Mouse (Mus musculus) kidney, adult 2 months (tissue): ENCODE results near the gene Tmem54. TPM values are rescaled to one million over a fixed set of nuclear protein-coding genes. Genes with fewer than 3 reads are reported as not detected.
A peak's percentile ranks its signal among the peaks of the same experiment; 100 is the strongest.

Experiments used
- DNase-seq: peaks from one replicate; pipeline ENCODE4 v3.0.0; 2021
- H3K27ac ChIP-seq: fragments of 200-500 bp; 2 replicates; pipeline ENCODE4 v1.5.1; 2012; ENCODE audit warnings: low read depth, low read length, control low read depth, inconsistent platforms; ENCODE audit not compliant: insufficient read depth
- H3K27me3 ChIP-seq: fragments of 200-500 bp; replicated peaks from 2 replicates; pipeline ENCODE4 v1.6.1; 2012; ENCODE audit warnings: mild to moderate bottlenecking, moderate library complexity, low read length, inconsistent platforms; ENCODE audit not compliant: control insufficient read depth, insufficient read depth
- H3K36me3 ChIP-seq: fragments of 200-500 bp; 2 replicates; pipeline ENCODE4 v1.6.1; 2012; ENCODE audit warnings: mild to moderate bottlenecking, moderate library complexity, low read length, inconsistent platforms; ENCODE audit not compliant: control insufficient read depth, insufficient read depth
- H3K4me1 ChIP-seq: fragments of 200-500 bp; 2 replicates; pipeline ENCODE4 v1.6.1; 2011; ENCODE audit warnings: low read length; ENCODE audit not compliant: control insufficient read depth, insufficient read depth
- H3K4me3 ChIP-seq: fragments of 200-500 bp; 2 replicates; pipeline ENCODE4 v1.5.1; 2011; ENCODE audit warnings: mild to moderate bottlenecking, low read depth, low read length, control low read depth; ENCODE audit not compliant: insufficient read depth
- CTCF ChIP-seq: fragments of 200-500 bp; conservative IDR thresholded peaks from 2 replicates; pipeline ENCODE4 v1.5.1; 2011; ENCODE audit warnings: low read depth, mild to moderate bottlenecking, control low read depth, low read length, moderate library complexity, mixed read lengths; ENCODE audit not compliant: insufficient read depth, insufficient read length
- POLR2A ChIP-seq: fragments of 200-500 bp; IDR thresholded peaks from one replicate; pipeline ENCODE4 v1.6.1; 2011; ENCODE audit warnings: low read depth, low read length, control low read depth
- WGBS: fragments of 180-500 bp; shearing (Covaris S2); methylation state at CpG from one replicate; pipeline ENCODE4 v1.1.7; 2018; 5-methylcytosine and 5-hydroxymethylcytosine counted together
- polyA plus RNA-seq: library from polyadenylated mRNA; depleted of rRNA; stranded (reverse); fragments of >200 nt; gene quantifications from 2 replicates; pipeline ENCODE4 v1.2.3, GENCODE M21; 2012

Tmem54 gene
- polyA plus RNA-seq, 1 experiment, result 9.9 TPM

DNA sequence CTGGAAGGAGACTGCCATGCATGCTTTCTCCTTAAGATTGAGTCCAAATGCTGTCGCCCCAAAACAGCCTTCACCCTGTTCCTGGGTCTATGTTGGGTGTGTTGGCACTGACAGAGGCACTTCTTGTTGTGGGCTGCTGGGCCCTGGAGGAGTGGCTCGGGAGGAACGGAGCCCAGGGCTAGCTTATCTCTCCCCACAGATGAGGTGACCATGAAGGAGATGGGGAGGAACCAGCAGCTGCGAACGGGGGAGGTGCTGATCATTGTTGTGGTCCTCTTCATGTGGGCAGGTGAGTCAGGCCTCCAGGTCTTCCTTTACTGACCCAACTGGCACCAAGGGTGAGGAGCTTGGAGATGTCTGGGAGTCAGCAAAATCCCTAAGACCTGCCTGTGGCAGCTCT lies 34.3 kb downstream of the Tmem54 start:
- H3K36me3 ChIP-seq, result no peaks in the 10 kb centered on the region
- WGBS, result 92% methylated on average over 5 of the region's 5 CpGs
- no peak overlapping the region for H3K27ac ChIP-seq
- TF ChIP-seq POLR2A, result no peak
- TF ChIP-seq CTCF, result no peak
- H3K4me1 ChIP-seq, result no peaks in the 10 kb centered on the region
- no peaks in the 10 kb centered on the region for H3K27me3 ChIP-seq
- DNase-seq, result no peak
- no peak overlapping the region for H3K4me3 ChIP-seq

DNA sequence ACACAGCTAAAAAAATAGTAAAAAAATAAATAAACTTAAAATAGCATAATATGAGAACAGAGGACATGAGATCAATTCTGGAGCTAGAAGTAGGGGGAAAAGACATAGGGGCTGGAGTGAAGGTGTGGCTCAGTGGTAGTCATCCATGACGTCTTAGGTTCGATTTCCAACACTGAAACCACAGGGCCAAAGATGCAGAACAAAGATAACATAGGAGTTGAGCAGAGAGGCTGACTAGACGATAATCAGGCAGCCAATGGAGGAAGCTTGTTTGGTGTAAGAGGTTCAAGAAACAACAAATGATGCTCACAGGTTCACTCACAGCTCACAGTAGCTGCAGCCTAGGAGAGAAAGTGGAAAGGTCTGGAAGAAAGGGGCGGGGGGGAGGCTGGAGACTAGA lies 35.5 kb downstream of the Tmem54 start:
- Histone ChIP-seq H3K36me3 (no peaks in the 10 kb centered on the region), H3K27me3 (no peaks in the 10 kb centered on the region), H3K4me3 (no peak overlapping the region), H3K4me1 (no peaks in the 10 kb centered on the region), H3K27ac (no peak overlapping the region)
- DNase-seq, result no peak
- TF ChIP-seq CTCF (no peak), POLR2A (no peak)
- WGBS, result 66% methylated on average over 4 of the region's 4 CpGs

DNA sequence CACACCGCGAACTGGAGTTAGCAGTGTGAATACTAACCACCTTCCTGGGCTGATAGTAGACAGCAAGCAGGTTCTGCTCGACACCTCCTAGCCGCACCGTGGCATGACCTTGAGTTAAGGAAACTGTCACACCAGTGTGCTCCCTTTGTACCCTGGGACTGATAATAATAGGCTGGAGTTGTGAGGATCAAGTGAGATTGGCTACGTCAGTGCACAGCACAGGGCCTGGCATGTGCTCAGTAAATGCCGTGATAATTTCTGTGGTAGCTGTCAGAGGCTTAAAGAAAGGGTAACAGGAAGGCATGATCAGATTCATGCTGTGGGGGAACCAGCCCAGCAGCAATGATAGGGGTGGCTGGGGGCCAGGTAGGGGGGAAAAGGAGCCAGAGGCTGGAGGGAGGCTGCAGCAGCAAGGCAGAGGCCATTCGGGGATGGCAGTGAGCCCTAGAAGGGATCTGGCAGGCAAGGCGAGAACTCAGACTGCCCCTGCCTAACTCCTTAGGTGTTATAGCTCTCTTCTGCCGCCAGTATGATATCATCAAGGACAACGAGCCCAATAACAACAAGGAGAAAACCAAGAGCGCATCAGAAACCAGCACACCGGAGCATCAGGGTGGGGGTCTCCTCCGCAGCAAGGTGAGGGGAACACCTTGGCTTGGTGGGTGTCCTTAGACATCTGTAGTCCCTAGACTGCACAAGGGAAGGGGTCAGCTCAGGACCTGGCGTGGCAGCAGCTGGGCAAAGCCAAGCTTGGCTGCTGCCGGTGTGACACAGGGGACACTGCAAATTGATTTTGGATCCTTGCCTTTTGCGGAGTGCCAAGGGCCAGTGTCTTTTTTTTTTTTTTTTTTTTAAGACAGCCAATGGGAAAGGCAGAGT lies 36.5 kb downstream of the Tmem54 start:
- DNase-seq, result peak; percentile 18
- H3K27ac ChIP-seq, result no peak overlapping the region
- no peaks in the 10 kb centered on the region for H3K27me3 ChIP-seq
- TF ChIP-seq CTCF (no peak; the same call in 1 of the 2 replicates), POLR2A (no peak)
- H3K4me1 ChIP-seq, result no peaks in the 10 kb centered on the region
- no peak overlapping the region for H3K4me3 ChIP-seq
- WGBS, result 80% methylated on average over 17 of the region's 17 CpGs
- no peaks in the 10 kb centered on the region for H3K36me3 ChIP-seq

DNA sequence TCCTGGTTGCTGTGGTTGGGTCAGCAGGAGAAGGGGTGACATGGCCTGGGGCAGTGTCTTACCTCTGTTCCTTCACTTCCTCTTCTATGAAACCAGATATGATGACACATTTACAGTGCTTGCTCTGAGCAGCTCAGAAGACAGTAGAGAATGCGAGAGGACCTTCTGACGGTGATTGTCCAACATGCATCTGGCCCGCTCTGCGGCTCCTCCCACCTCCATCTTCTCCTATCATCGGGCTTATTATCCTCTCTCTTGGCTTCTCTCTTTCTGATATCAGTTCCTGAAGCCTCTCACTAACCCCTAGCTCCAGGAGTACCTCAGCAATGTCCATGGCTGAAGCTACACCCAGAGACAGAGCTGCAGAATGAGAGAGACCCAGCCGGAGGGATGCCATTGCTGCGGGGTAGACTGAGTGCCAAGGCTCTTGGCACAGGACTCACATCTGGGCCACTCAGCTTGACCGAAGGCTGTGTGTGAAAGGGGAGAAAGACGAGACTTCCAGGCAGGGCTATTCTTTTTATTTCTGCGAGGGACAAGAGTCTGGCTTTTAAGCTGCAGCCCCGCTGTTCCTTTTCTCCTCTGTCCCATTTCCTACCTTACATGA lies 37.2 kb downstream of the Tmem54 start:
- H3K4me3 ChIP-seq, result no peak overlapping the region
- no peaks in the 10 kb centered on the region for H3K4me1 ChIP-seq

DNA sequence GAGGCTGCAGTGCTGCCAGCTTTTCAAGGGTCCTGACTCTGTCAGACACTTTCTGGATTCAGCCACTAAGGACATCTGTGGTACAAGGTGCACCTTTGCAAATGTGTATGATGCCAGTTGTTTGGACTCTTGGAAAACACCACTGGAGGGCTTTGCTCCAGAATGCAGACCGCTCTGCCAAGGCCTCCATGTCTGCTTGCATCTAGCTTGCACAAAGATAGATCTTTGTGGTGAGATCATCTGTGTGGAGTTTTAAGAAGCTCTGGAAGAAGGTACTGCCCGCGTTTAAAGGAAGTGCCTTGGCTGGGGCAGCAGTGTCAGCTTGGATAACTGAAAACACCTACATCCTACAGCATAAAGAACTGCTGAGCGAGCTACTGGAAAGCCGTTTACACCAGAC lies 38.2 kb downstream of the Tmem54 start:
- H3K4me1 ChIP-seq, result no peaks in the 10 kb centered on the region
- DNase-seq, result no peak
- H3K36me3 ChIP-seq, result no peaks in the 10 kb centered on the region
- H3K27ac ChIP-seq, result no peak overlapping the region
- no peaks in the 10 kb centered on the region for H3K27me3 ChIP-seq
- 83% methylated on average over 5 of the region's 5 CpGs for WGBS
- no peak overlapping the region for H3K4me3 ChIP-seq
- TF ChIP-seq CTCF (no peak), POLR2A (no peak)

More for the DNA sequence above, 37.2 kb downstream of the Tmem54 start:
- TF ChIP-seq CTCF (no peak), POLR2A (no peak)
- 85% methylated on average over 11 of the region's 11 CpGs for WGBS
- no peak for DNase-seq
- Histone ChIP-seq H3K36me3 (no peaks in the 10 kb centered on the region), H3K27ac (no peak overlapping the region), H3K27me3 (no peaks in the 10 kb centered on the region)

DNA sequence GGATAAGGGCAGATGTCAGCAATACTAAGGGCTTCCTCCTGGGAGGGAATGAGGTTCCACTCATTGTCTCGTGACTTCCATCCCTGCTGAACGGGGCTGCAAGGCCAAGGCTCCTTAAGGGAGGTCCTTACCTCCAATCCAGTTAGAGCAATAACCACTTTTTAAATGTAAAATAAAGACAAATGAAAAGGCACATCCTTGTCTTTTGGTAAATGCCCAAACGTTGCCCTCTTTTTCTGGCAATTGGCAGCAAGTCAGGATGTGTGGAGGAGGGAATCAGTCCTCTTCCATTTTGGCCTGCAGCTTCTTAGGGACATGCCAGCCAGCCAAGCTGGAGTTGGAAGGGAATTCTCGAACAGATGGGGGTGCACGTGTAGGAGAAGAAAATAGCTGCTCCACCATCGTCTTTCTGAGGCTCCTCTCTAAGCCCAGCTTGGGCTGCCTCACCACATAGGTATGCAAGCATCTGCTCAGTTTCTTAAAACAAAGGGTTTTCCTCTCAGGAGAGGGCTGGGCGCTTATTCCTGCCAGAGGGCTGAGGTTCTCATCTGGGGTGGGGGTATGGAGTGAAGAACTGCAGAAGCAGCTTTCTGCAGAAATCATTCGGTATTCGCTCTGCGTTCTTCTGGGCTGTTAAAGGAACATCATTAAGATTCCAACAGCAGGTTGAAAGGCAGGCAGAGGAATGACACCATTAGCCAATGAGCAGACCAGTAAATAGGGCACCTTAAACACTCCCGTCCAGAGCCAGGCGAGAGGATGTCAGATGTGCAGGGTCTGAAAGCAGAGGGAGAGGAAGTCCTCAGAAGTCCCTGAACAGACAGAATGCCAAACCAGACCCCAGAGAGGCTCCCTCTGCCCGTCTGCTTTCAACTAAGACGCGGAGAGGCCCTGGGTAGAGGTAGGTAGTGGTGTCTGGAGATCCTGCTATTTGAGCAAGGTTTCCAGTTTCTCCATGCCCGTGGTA lies 39.3 kb downstream of the Tmem54 start:
- Histone ChIP-seq H3K4me3 (no peak overlapping the region), H3K27ac (no peak overlapping the region), H3K27me3 (no peaks in the 10 kb centered on the region), H3K36me3 (no peaks in the 10 kb centered on the region; the same call in 1 of the 2 replicates), H3K4me1 (no peaks in the 10 kb centered on the region)
- TF ChIP-seq POLR2A, result no peak
- TF ChIP-seq CTCF, result no peak
- 64% methylated on average over 16 of the region's 16 CpGs for WGBS
- no peak for DNase-seq
